Mouse (Mus musculus): ENCODE measurements around the gene Map1s. TPM values are rescaled to one million over a fixed set of nuclear protein-coding genes. Genes with fewer than 3 reads are reported as not detected.

Map1s gene
- polyA plus RNA-seq, 1 experiment, result 18.4 TPM

GRCm38 (mm10) chr8:70864712-70865221 is 41.0 kb upstream of the Map1s start:
- no peak for DNase-seq
- no peaks in the 10 kb centered on the region for H3K36me3 ChIP-seq (ENCODE audit: control insufficient read depth, insufficient read depth, low read length)
- no peak overlapping the region for H3K27ac ChIP-seq (ENCODE audit: insufficient read depth, low read depth, low read length)
- H3K4me1 ChIP-seq (ENCODE audit: control insufficient read depth, insufficient read depth, low read length), result peaks cover 10% of the 10 kb centered on the region
- H3K4me3 ChIP-seq (ENCODE audit: insufficient read depth, low read depth, low read length), result peak overlapping the region; percentile 55
- H3K27me3 ChIP-seq (replicated peaks; ENCODE audit: control insufficient read depth, insufficient read depth, low read length), result peaks cover 3% of the 10 kb centered on the region; the same call in 1 of the 2 replicates
- 10% methylated on average over 24 of the region's 24 CpGs for WGBS
- TF ChIP-seq POLR2A (IDR thresholded peaks at IDR 0.05; ENCODE audit: low read depth, low read length) (no peak), CTCF (conservative IDR thresholded peaks at IDR 0.05; ENCODE audit: insufficient read depth, insufficient read length, low read depth, low read length) (no peak)

- Histone ChIP-seq H3K27ac (ENCODE audit: insufficient read depth, low read depth, low read length) (peak overlapping the region; percentile 5; the same call in 1 of the 2 replicates), H3K36me3 (ENCODE audit: control insufficient read depth, insufficient read depth, low read length) (no peaks in the 10 kb centered on the region), H3K4me3 (ENCODE audit: insufficient read depth, low read depth, low read length) (peak overlapping the region; percentile 55), H3K27me3 (replicated peaks; ENCODE audit: control insufficient read depth, insufficient read depth, low read length) (peaks cover 3% of the 10 kb centered on the region; the same call in 1 of the 2 replicates), H3K4me1 (ENCODE audit: control insufficient read depth, insufficient read depth, low read length) (peaks cover 10% of the 10 kb centered on the region)
- TF ChIP-seq POLR2A (IDR thresholded peaks at IDR 0.05; ENCODE audit: low read depth, low read length) (no peak), CTCF (conservative IDR thresholded peaks at IDR 0.05; ENCODE audit: insufficient read depth, insufficient read length, low read depth, low read length) (no peak)
- DNase-seq, result peak; percentile 100
- WGBS, result under 1% methylated on average over 46 of the region's 46 CpGs
Observed at GRCm38 (mm10) chr8:70865350-70866000, 40.3 kb upstream of the Map1s start.

GRCm38 (mm10) chr8:70866001-70866520 is 39.7 kb upstream of the Map1s start:
- Histone ChIP-seq H3K36me3 (ENCODE audit: control insufficient read depth, insufficient read depth, low read length) (no peaks in the 10 kb centered on the region), H3K4me1 (ENCODE audit: control insufficient read depth, insufficient read depth, low read length) (peaks cover 10% of the 10 kb centered on the region), H3K27ac (ENCODE audit: insufficient read depth, low read depth, low read length) (peak overlapping the region; percentile 5; the same call in 1 of the 2 replicates), H3K4me3 (ENCODE audit: insufficient read depth, low read depth, low read length) (peak overlapping the region; percentile 6; the same call in 1 of the 2 replicates), H3K27me3 (replicated peaks; ENCODE audit: control insufficient read depth, insufficient read depth, low read length) (peaks cover 3% of the 10 kb centered on the region; the same call in 1 of the 2 replicates)
- TF ChIP-seq CTCF (conservative IDR thresholded peaks at IDR 0.05; ENCODE audit: insufficient read depth, insufficient read length, low read depth, low read length), result no peak
- TF ChIP-seq POLR2A (IDR thresholded peaks at IDR 0.05; ENCODE audit: low read depth, low read length), result no peak
- 4% methylated on average over 12 of the region's 12 CpGs for WGBS
- no peak for DNase-seq

GRCm38 (mm10) chr8:70866566-70866965 is 39.2 kb upstream of the Map1s start:
- no peak for DNase-seq
- Histone ChIP-seq H3K27me3 (replicated peaks; ENCODE audit: control insufficient read depth, insufficient read depth, low read length) (peaks cover 3% of the 10 kb centered on the region; the same call in 1 of the 2 replicates), H3K4me3 (ENCODE audit: insufficient read depth, low read depth, low read length) (no peak overlapping the region), H3K27ac (ENCODE audit: insufficient read depth, low read depth, low read length) (no peak overlapping the region), H3K4me1 (ENCODE audit: control insufficient read depth, insufficient read depth, low read length) (peaks cover 10% of the 10 kb centered on the region), H3K36me3 (ENCODE audit: control insufficient read depth, insufficient read depth, low read length) (no peaks in the 10 kb centered on the region)
- WGBS, result 84% methylated on average over 7 of the region's 7 CpGs
- TF ChIP-seq CTCF (conservative IDR thresholded peaks at IDR 0.05; ENCODE audit: insufficient read depth, insufficient read length, low read depth, low read length) (no peak), POLR2A (IDR thresholded peaks at IDR 0.05; ENCODE audit: low read depth, low read length) (no peak)

- 24% methylated on average over 40 of the region's 40 CpGs for WGBS
- H3K4me3 ChIP-seq (ENCODE audit: insufficient read depth, low read depth, low read length), result peak overlapping the region; percentile 30; the same call in 1 of the 2 replicates
- H3K27me3 ChIP-seq (replicated peaks; ENCODE audit: control insufficient read depth, insufficient read depth, low read length), result no peaks in the 10 kb centered on the region
- peaks cover 10% of the 10 kb centered on the region; the same call in 1 of the 2 replicates for H3K4me1 ChIP-seq (ENCODE audit: control insufficient read depth, insufficient read depth, low read length)
- DNase-seq, result peak; percentile 84
- TF ChIP-seq POLR2A (IDR thresholded peaks at IDR 0.05; ENCODE audit: low read depth, low read length) (no peak), CTCF (conservative IDR thresholded peaks at IDR 0.05; ENCODE audit: insufficient read depth, insufficient read length, low read depth, low read length) (no peak)
- H3K36me3 ChIP-seq (ENCODE audit: control insufficient read depth, insufficient read depth, low read length), result no peaks in the 10 kb centered on the region
- H3K27ac ChIP-seq (ENCODE audit: insufficient read depth, low read depth, low read length), result peak overlapping the region; percentile 22; the same call in 1 of the 2 replicates
Observed at GRCm38 (mm10) chr8:70868559-70869198, 37.1 kb upstream of the Map1s start.

DNA sequence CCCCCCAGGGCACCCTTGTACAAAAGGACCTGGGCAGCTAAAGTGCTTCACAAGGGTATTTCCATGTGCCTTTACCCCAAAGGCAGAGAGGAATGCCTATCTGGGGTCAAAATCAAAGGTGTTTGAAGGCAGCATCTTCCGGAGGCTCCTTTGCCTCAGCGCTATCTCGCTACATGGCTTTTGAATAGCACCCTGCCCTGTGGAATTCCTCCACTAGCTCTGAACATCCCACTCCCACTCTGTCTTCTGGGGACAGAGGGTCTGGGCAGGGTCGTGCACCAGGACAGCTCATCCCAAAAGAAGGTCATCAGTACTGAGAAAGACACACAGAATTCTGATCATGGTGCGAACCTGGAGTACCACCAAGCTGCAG is 36.5 kb upstream of the Map1s start:
- Histone ChIP-seq H3K4me3 (ENCODE audit: insufficient read depth, low read depth, low read length) (no peak overlapping the region), H3K27me3 (replicated peaks; ENCODE audit: control insufficient read depth, insufficient read depth, low read length) (no peaks in the 10 kb centered on the region), H3K4me1 (ENCODE audit: control insufficient read depth, insufficient read depth, low read length) (peaks cover 10% of the 10 kb centered on the region; the same call in 1 of the 2 replicates), H3K27ac (ENCODE audit: insufficient read depth, low read depth, low read length) (no peak overlapping the region), H3K36me3 (ENCODE audit: control insufficient read depth, insufficient read depth, low read length) (no peaks in the 10 kb centered on the region)
- no peak for TF ChIP-seq POLR2A (IDR thresholded peaks at IDR 0.05; ENCODE audit: low read depth, low read length)
- 35% methylated on average over 5 of the region's 5 CpGs for WGBS
- no peak for DNase-seq

- WGBS, result 48% methylated on average over 16 of the region's 16 CpGs
- no peak overlapping the region for H3K27ac ChIP-seq (ENCODE audit: insufficient read depth, low read depth, low read length)
- peak; percentile 87 for DNase-seq
- TF ChIP-seq CTCF (conservative IDR thresholded peaks at IDR 0.05; ENCODE audit: insufficient read depth, insufficient read length, low read depth, low read length) (peak; percentile 95), POLR2A (IDR thresholded peaks at IDR 0.05; ENCODE audit: low read depth, low read length) (no peak)
- H3K4me1 ChIP-seq (ENCODE audit: control insufficient read depth, insufficient read depth, low read length), result peaks cover 9% of the 10 kb centered on the region; the same call in 1 of the 2 replicates
- H3K36me3 ChIP-seq (ENCODE audit: control insufficient read depth, insufficient read depth, low read length), result no peaks in the 10 kb centered on the region
- H3K4me3 ChIP-seq (ENCODE audit: insufficient read depth, low read depth, low read length), result no peak overlapping the region
- H3K27me3 ChIP-seq (replicated peaks; ENCODE audit: control insufficient read depth, insufficient read depth, low read length), result no peaks in the 10 kb centered on the region
Observed at GRCm38 (mm10) chr8:70869601-70870041, 36.1 kb upstream of the Map1s start.

All from kidney, adult 2 months (tissue).